Mouse (Mus musculus) midbrain, embryonic 12.5 days (tissue): ENCODE measurements around the gene Wrap73. TPM values are rescaled to one million over a fixed set of nuclear protein-coding genes. Genes with fewer than 3 reads are reported as not detected.

Experiments used
- ATAC-seq: fragments of 200-750 bp; cut with Nextera tagmentation; 2 replicates; pipeline ENCODE4 v1.8.0; 2017; ENCODE audit warnings: low read depth, moderate TSS enrichment, moderate library complexity; ENCODE audit not compliant: low FRiP score
- H3K27ac ChIP-seq: fragments of 300-500 bp; sonication (generic); replicated peaks from 2 replicates; pipeline ENCODE4 v1.5.1; 2016; ENCODE audit warnings: mild to moderate bottlenecking
- H3K27me3 ChIP-seq: fragments of 300-500 bp; sonication (generic); 2 replicates; pipeline ENCODE4 v1.6.1; 2016; ENCODE audit warnings: mild to moderate bottlenecking
- H3K36me3 ChIP-seq: fragments of 300-500 bp; sonication (generic); 2 replicates; pipeline ENCODE4 v1.6.1; 2016
- H3K4me1 ChIP-seq: fragments of 300-500 bp; sonication (generic); 2 replicates; pipeline ENCODE4 v1.6.1; 2016
- H3K4me2 ChIP-seq: fragments of 300-500 bp; sonication (generic); replicated peaks from 2 replicates; pipeline ENCODE4 v1.6.1; 2016; ENCODE audit warnings: mild to moderate bottlenecking, moderate library complexity
- H3K4me3 ChIP-seq: fragments of 300-500 bp; sonication (generic); 2 replicates; pipeline ENCODE4 v1.5.1; 2016; ENCODE audit warnings: mild to moderate bottlenecking
- H3K9ac ChIP-seq: fragments of 300-500 bp; sonication (generic); replicated peaks from 2 replicates; pipeline ENCODE4 v1.6.1; 2016; ENCODE audit warnings: mild to moderate bottlenecking, moderate library complexity
- H3K9me3 ChIP-seq: fragments of 300-500 bp; sonication (generic); 2 replicates; pipeline ENCODE4 v1.6.1; 2016; ENCODE audit warnings: mild to moderate bottlenecking
- WGBS: fragments of 180-500 bp; shearing (Covaris S2); methylation state at CpG from one replicate; pipeline ENCODE4 v1.1.7; 2016; 5-methylcytosine and 5-hydroxymethylcytosine counted together
- polyA plus RNA-seq: library from polyadenylated mRNA; unstranded; fragments of >200 nt; fragmentation: Nextera tagmentation; extraction: Ambion mirVana; gene quantifications from 2 replicates; pipeline ENCODE4 v1.2.1, GENCODE M21; 2016

Wrap73 gene
- polyA plus RNA-seq = 46.9 and 52.5 TPM in 2 replicates

- H3K9me3 ChIP-seq = no peaks in the 10 kb centered on the region
- peaks cover 44% of the 10 kb centered on the region for H3K27me3 ChIP-seq
- peaks cover 13% of the 10 kb centered on the region for H3K36me3 ChIP-seq
- peak within 1 kb of the TSS; percentile 80 for H3K9ac ChIP-seq
- H3K27ac ChIP-seq = 0 out of 2 replicates have a peak within 1 kb of the TSS, but pooled peaks have one; percentile 61
- H3K4me3 ChIP-seq = peak within 1 kb of the TSS; percentile 88
- H3K4me1 ChIP-seq = peaks cover 39% of the 10 kb centered on the region
- whole genome bisulfite sequencing = 2% methylated on average over 48 of the region's 49 CpGs
- peak within 1 kb of the TSS; percentile 92 for H3K4me2 ChIP-seq
- peak; percentile 96 for ATAC-seq
These were observed at the start of gene Wrap73 for GRCm38 (mm10) chr4:154142211-154143040. Gene Wrap73 (plus strand): TSS chr4:154142372.

GRCm38 (mm10) chr4:154093210-154093609, 49.0 kb upstream of the Wrap73 start:
- no peak overlapping the region for H3K4me2 ChIP-seq
- no peak overlapping the region for H3K9ac ChIP-seq
- H3K27ac ChIP-seq = no peak overlapping the region
- no peaks in the 10 kb centered on the region for H3K4me1 ChIP-seq
- WGBS = 25% methylated on average over 9 of the region's 9 CpGs
- H3K27me3 ChIP-seq = peaks cover 19% of the 10 kb centered on the region
- no peak for ATAC-seq
- no peaks in the 10 kb centered on the region for H3K36me3 ChIP-seq
- H3K9me3 ChIP-seq = no peaks in the 10 kb centered on the region
- no peak overlapping the region for H3K4me3 ChIP-seq

GRCm38 (mm10) chr4:154096111-154096510, 46.1 kb upstream of the Wrap73 start:
- Histone ChIP-seq H3K36me3 (no peaks in the 10 kb centered on the region), H3K4me3 (no peak overlapping the region), H3K9ac (no peak overlapping the region), H3K4me1 (no peaks in the 10 kb centered on the region), H3K27ac (no peak overlapping the region), H3K27me3 (peaks cover 21% of the 10 kb centered on the region), H3K9me3 (no peaks in the 10 kb centered on the region), H3K4me2 (no peak overlapping the region)
- ATAC-seq = no peak
- WGBS = 30% methylated on average over 6 of the region's 6 CpGs

GRCm38 (mm10) chr4:154099361-154099760, 42.8 kb upstream of the Wrap73 start:
- Histone ChIP-seq H3K27me3 (peaks cover 33% of the 10 kb centered on the region), H3K36me3 (no peaks in the 10 kb centered on the region), H3K4me3 (no peak overlapping the region), H3K9me3 (no peaks in the 10 kb centered on the region), H3K4me1 (no peaks in the 10 kb centered on the region), H3K27ac (no peak overlapping the region), H3K9ac (no peak overlapping the region), H3K4me2 (no peak overlapping the region)
- 57% methylated on average over 7 of the region's 7 CpGs for WGBS
- no peak for ATAC-seq

- Histone ChIP-seq H3K9me3 (no peaks in the 10 kb centered on the region), H3K36me3 (no peaks in the 10 kb centered on the region), H3K4me2 (no peak overlapping the region), H3K4me1 (peaks cover 4% of the 10 kb centered on the region; the same call in 1 of the 2 replicates), H3K4me3 (no peak overlapping the region), H3K27me3 (peaks cover 48% of the 10 kb centered on the region), H3K27ac (no peak overlapping the region), H3K9ac (no peak overlapping the region)
- ATAC-seq = no peak
- WGBS = 84% methylated on average over 8 of the region's 8 CpGs
These were observed 38.8 kb upstream of the Wrap73 start for GRCm38 (mm10) chr4:154103386-154103785.

- no peak overlapping the region for H3K9ac ChIP-seq
- no peak for ATAC-seq
- no peak overlapping the region for H3K27ac ChIP-seq
- 89% methylated on average over 10 of the region's 10 CpGs for WGBS
- H3K4me2 ChIP-seq = no peak overlapping the region
- no peaks in the 10 kb centered on the region for H3K36me3 ChIP-seq
- H3K27me3 ChIP-seq = peaks cover 48% of the 10 kb centered on the region
- no peaks in the 10 kb centered on the region for H3K9me3 ChIP-seq
- H3K4me3 ChIP-seq = no peak overlapping the region
- peaks cover 4% of the 10 kb centered on the region; the same call in 1 of the 2 replicates for H3K4me1 ChIP-seq
These were observed 38.3 kb upstream of the Wrap73 start for GRCm38 (mm10) chr4:154103912-154104311.

- H3K4me2 ChIP-seq = peak overlapping the region; percentile 41
- peaks cover 59% of the 10 kb centered on the region for H3K27me3 ChIP-seq
- no peak overlapping the region for H3K4me3 ChIP-seq
- H3K9ac ChIP-seq = no peak overlapping the region
- H3K9me3 ChIP-seq = no peaks in the 10 kb centered on the region
- H3K36me3 ChIP-seq = no peaks in the 10 kb centered on the region
- peaks cover 4% of the 10 kb centered on the region; the same call in 1 of the 2 replicates for H3K4me1 ChIP-seq
- H3K27ac ChIP-seq = no peak overlapping the region
- ATAC-seq = peak; percentile 44; the same call in 1 of the 2 replicates
- WGBS = 29% methylated on average over 20 of the region's 20 CpGs
These were observed 36.7 kb upstream of the Wrap73 start for GRCm38 (mm10) chr4:154105381-154106001.

GRCm38 (mm10) chr4:154106497-154107061, 35.6 kb upstream of the Wrap73 start:
- 84% methylated on average over 13 of the region's 13 CpGs for WGBS
- no peaks in the 10 kb centered on the region for H3K36me3 ChIP-seq
- no peak overlapping the region for H3K4me2 ChIP-seq
- no peak overlapping the region for H3K9ac ChIP-seq
- no peak for ATAC-seq
- H3K27me3 ChIP-seq = peaks cover 67% of the 10 kb centered on the region
- peaks cover 4% of the 10 kb centered on the region; the same call in 1 of the 2 replicates for H3K4me1 ChIP-seq
- H3K4me3 ChIP-seq = no peak overlapping the region
- H3K27ac ChIP-seq = no peak overlapping the region
- H3K9me3 ChIP-seq = no peaks in the 10 kb centered on the region

- no peak for ATAC-seq
- 68% methylated on average over 18 of the region's 18 CpGs for WGBS
- Histone ChIP-seq H3K4me2 (no peak overlapping the region), H3K9ac (no peak overlapping the region), H3K4me1 (peaks cover 4% of the 10 kb centered on the region; the same call in 1 of the 2 replicates), H3K36me3 (no peaks in the 10 kb centered on the region), H3K27ac (no peak overlapping the region), H3K27me3 (peaks cover 52% of the 10 kb centered on the region), H3K9me3 (no peaks in the 10 kb centered on the region), H3K4me3 (no peak overlapping the region)
These were observed 32.8 kb upstream of the Wrap73 start for GRCm38 (mm10) chr4:154109216-154109849.

- H3K4me2 ChIP-seq = no peak overlapping the region
- H3K27me3 ChIP-seq = peaks cover 47% of the 10 kb centered on the region
- H3K4me3 ChIP-seq = no peak overlapping the region
- no peaks in the 10 kb centered on the region for H3K9me3 ChIP-seq
- ATAC-seq = no peak
- H3K9ac ChIP-seq = no peak overlapping the region
- H3K4me1 ChIP-seq = peaks cover 4% of the 10 kb centered on the region; the same call in 1 of the 2 replicates
- WGBS = 84% methylated on average over 11 of the region's 11 CpGs
- no peaks in the 10 kb centered on the region for H3K36me3 ChIP-seq
- H3K27ac ChIP-seq = no peak overlapping the region
These were observed 32.3 kb upstream of the Wrap73 start for GRCm38 (mm10) chr4:154109850-154110243.

GRCm38 (mm10) chr4:154116421-154116820, 25.8 kb upstream of the Wrap73 start:
- Histone ChIP-seq H3K27me3 (peaks cover 37% of the 10 kb centered on the region), H3K4me1 (no peaks in the 10 kb centered on the region; the same call in 1 of the 2 replicates), H3K4me2 (no peak overlapping the region), H3K4me3 (no peak overlapping the region), H3K27ac (no peak overlapping the region), H3K36me3 (no peaks in the 10 kb centered on the region), H3K9me3 (no peaks in the 10 kb centered on the region), H3K9ac (no peak overlapping the region)
- no peak for ATAC-seq
- WGBS = 55% methylated on average over 7 of the region's 7 CpGs
